Mouse (Mus musculus): ENCODE measurements around the gene Fras1. TPM values are rescaled to one million over a fixed set of nuclear protein-coding genes. Genes with fewer than 3 reads are reported as not detected.

Gene Fras1
- total RNA-seq, 2 experiments from 2014 or later = 22.0 to 22.5 TPM

GRCm38 (mm10) chr5:96459605-96460004, 85.8 kb downstream of the Fras1 start:
- DNase-seq (ENCODE audit: extremely low spot score in 1 of 2, low spot score in 2 of 2) = no peak
- intact Hi-C loops (cut with DNase I) = no loop called here

GRCm38 (mm10) chr5:96462197-96462596, 88.4 kb downstream of the Fras1 start:
- no peak for DNase-seq (ENCODE audit: extremely low spot score in 1 of 2, low spot score in 2 of 2)
- intact Hi-C loops (cut with DNase I) = no loop called here

GRCm38 (mm10) chr5:96466461-96466860, 92.7 kb downstream of the Fras1 start:
- intact Hi-C loops (cut with DNase I) = no loop called here
- DNase-seq (ENCODE audit: extremely low spot score in 1 of 2, low spot score in 2 of 2) = no peak

- no peak for DNase-seq (ENCODE audit: extremely low spot score in 1 of 2, low spot score in 2 of 2)
- intact Hi-C loops (cut with DNase I) = no loop called here
Measured at GRCm38 (mm10) chr5:96471995-96472394, 98.2 kb downstream of the Fras1 start.

- intact Hi-C loops (cut with DNase I) = no loop called here
- no peak for DNase-seq (ENCODE audit: extremely low spot score in 1 of 2, low spot score in 2 of 2)
Measured at GRCm38 (mm10) chr5:96475488-96475887, 101.7 kb downstream of the Fras1 start.

GRCm38 (mm10) chr5:96479003-96479402, 105.2 kb downstream of the Fras1 start:
- intact Hi-C loops (cut with DNase I) = no loop called here

GRCm38 (mm10) chr5:96481159-96481558, 107.4 kb downstream of the Fras1 start:
- intact Hi-C loops (cut with DNase I) = no loop called here

More at GRCm38 (mm10) chr5:96479003-96479402, 105.2 kb downstream of the Fras1 start:
- no peak for DNase-seq (ENCODE audit: extremely low spot score in 1 of 2, low spot score in 2 of 2)

GRCm38 (mm10) chr5:96482054-96482453, 108.3 kb downstream of the Fras1 start:
- intact Hi-C loops (cut with DNase I) = no loop called here
- no peak for DNase-seq (ENCODE audit: extremely low spot score in 1 of 2, low spot score in 2 of 2)

More at GRCm38 (mm10) chr5:96481159-96481558, 107.4 kb downstream of the Fras1 start:
- no peak for DNase-seq (ENCODE audit: extremely low spot score in 1 of 2, low spot score in 2 of 2)

- no peak for DNase-seq (ENCODE audit: extremely low spot score in 1 of 2, low spot score in 2 of 2)
- intact Hi-C loops (cut with DNase I) = no loop called here
Measured at GRCm38 (mm10) chr5:96492497-96492896, 118.7 kb downstream of the Fras1 start.

- DNase-seq (ENCODE audit: extremely low spot score in 1 of 2, low spot score in 2 of 2) = no peak
- intact Hi-C loops (cut with DNase I) = no loop called here
Measured at GRCm38 (mm10) chr5:96494502-96495292, 120.9 kb downstream of the Fras1 start.

- intact Hi-C loops (cut with DNase I) = no loop called here
- no peak for DNase-seq (ENCODE audit: extremely low spot score in 1 of 2, low spot score in 2 of 2)
Measured at GRCm38 (mm10) chr5:96498083-96498482, 124.3 kb downstream of the Fras1 start.

GRCm38 (mm10) chr5:96501783-96502182, 128.0 kb downstream of the Fras1 start:
- intact Hi-C loops (cut with DNase I) = no loop called here
- no peak for DNase-seq (ENCODE audit: extremely low spot score in 1 of 2, low spot score in 2 of 2)

GRCm38 (mm10) chr5:96502400-96502799, 128.6 kb downstream of the Fras1 start:
- DNase-seq (ENCODE audit: extremely low spot score in 1 of 2, low spot score in 2 of 2) = no peak
- intact Hi-C loops (cut with DNase I) = no loop called here

- DNase-seq (ENCODE audit: extremely low spot score in 1 of 2, low spot score in 2 of 2) = no peak
- intact Hi-C loops (cut with DNase I) = no loop called here
Measured at GRCm38 (mm10) chr5:96511005-96511404, 137.2 kb downstream of the Fras1 start.

GRCm38 (mm10) chr5:96513327-96513726, 139.6 kb downstream of the Fras1 start:
- intact Hi-C loops (cut with DNase I) = no loop called here
- DNase-seq (ENCODE audit: extremely low spot score in 1 of 2, low spot score in 2 of 2) = no peak

- intact Hi-C loops (cut with DNase I) = no loop called here
- no peak for DNase-seq (ENCODE audit: extremely low spot score in 1 of 2, low spot score in 2 of 2)
Measured at GRCm38 (mm10) chr5:96515860-96516311, 142.1 kb downstream of the Fras1 start.

- intact Hi-C loops (cut with DNase I) = no loop called here
- peak in 1 of 2 experiments; percentile 9 for DNase-seq (ENCODE audit: extremely low spot score in 1 of 2, low spot score in 2 of 2)
Measured at GRCm38 (mm10) chr5:96516329-96516728, 142.6 kb downstream of the Fras1 start.

- DNase-seq (ENCODE audit: extremely low spot score in 1 of 2, low spot score in 2 of 2) = no peak
- intact Hi-C loops (cut with DNase I) = no loop called here
Measured at GRCm38 (mm10) chr5:96521541-96521940, 147.8 kb downstream of the Fras1 start.

- DNase-seq (ENCODE audit: extremely low spot score in 1 of 2, low spot score in 2 of 2) = no peak
- intact Hi-C loops (cut with DNase I) = no loop called here
Measured at GRCm38 (mm10) chr5:96522909-96523409, 149.2 kb downstream of the Fras1 start.

GRCm38 (mm10) chr5:96528296-96528695, 154.5 kb downstream of the Fras1 start:
- DNase-seq (ENCODE audit: extremely low spot score in 1 of 2, low spot score in 2 of 2) = peak in 1 of 2 experiments; percentile 18
- intact Hi-C loops (cut with DNase I) = no loop called here

Measured in left cerebral cortex, postnatal 10 days (tissue).